Mouse (Mus musculus) erythroblast, embryonic 14.5 days (primary cell): Measurements from ENCODE around the gene Anln.

Experiments used
- GATA1 ChIP-seq: IDR thresholded peaks from 2 replicates; pipeline ENCODE4 v1.6.1; 2012; ENCODE audit warnings: low read length, inconsistent platforms, mixed read lengths
- TAL1 ChIP-seq: IDR thresholded peaks from 3 replicates; pipeline ENCODE4 v1.6.1; 2012; ENCODE audit warnings: low read length, inconsistent platforms, mixed read lengths

DNA sequence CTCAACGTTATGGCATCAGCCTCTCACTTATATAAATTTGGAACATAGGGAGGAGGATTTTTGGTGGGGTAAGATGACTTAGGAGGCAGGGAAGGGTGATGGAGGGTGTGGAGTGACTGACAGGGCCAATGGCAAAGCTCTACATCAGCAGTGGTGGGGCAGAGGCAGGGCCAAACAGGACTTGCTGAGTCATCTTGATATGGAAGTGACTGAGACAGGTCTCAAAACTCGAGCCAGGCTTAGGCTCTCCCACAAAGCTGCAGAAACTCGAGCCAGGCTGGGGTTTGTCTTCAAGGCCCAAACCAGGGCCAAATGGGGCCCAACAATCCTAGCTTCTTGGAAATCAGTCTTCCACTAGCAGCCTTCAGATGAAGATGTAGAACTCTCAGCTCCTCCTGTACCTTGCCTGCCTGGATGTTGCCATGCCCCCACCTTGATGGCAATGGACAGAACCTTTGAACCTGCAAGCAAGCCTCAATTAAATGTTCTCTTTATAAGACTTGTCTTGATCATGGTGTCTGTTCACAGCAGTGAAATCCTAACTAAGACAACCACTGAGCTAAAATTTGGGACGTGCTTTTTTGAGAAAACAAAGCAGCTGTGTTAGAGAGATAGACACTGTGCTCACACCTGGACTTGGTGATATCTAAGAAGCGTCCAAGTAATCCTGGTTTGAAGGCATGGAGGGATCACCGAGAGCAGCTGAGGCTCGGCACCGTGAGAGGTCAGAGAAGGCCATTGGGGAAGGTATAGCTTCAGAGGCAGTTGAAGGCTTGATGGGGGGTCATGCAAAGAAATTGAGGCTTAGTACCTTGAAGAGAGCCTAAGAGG is 66.4 kb downstream of the Anln start:
- TF ChIP-seq TAL1 (peak; percentile 55), GATA1 (no peak)
